Mouse (Mus musculus) embryonic fibroblast, embryonic 13.5 days (primary cell): ENCODE data around the gene Ddx42.

Experiments
- CTCF ChIP-seq: IDR thresholded peaks from 2 replicates; pipeline ENCODE4 v1.5.1; 2011; ENCODE audit warnings: mild to moderate bottlenecking, control low read depth, low read length, moderate library complexity, borderline replicate concordance; ENCODE audit not compliant: insufficient read depth
- POLR2A ChIP-seq: IDR thresholded peaks from 2 replicates; pipeline ENCODE4 v1.6.1; 2011; ENCODE audit warnings: low read depth, mild to moderate bottlenecking, control low read depth, low read length, moderate library complexity

- TF ChIP-seq CTCF (no peak), POLR2A (no peak)
Observed at GRCm38 (mm10) chr11:106264988-106265387, 48.3 kb downstream of the Ddx42 start.
